Mouse (Mus musculus) megakaryocyte progenitor cell, adult 5-6 weeks (primary cell): ENCODE data around the gene Galk1. TPM values are rescaled to one million over a fixed set of nuclear protein-coding genes. Genes with fewer than 3 reads are reported as not detected.

Source experiments
- ATAC-seq: replicated peaks from 2 replicates; pipeline ENCODE4 v1.8.0; 2016; ENCODE audit warnings: mild to moderate bottlenecking, moderate TSS enrichment, inconsistent platforms; ENCODE audit not compliant: poor library complexity
- total RNA-seq, 2 experiments: library from RNA; stranded (forward) in 1 of 2; stranded (reverse) in 1 of 2; fragments of 157-497, 149-512 nt in 1 of 2; fragments of 200-1000 nt in 1 of 2; gene quantifications; 2 replicates each; pipeline versions ENCODE4 v1.2.3 to v1.2.4; 2015 to 2017

Gene Galk1
- 29.4 and 29.8 TPM in 2 replicates for total RNA-seq (2015)
- 46.5 and 52.7 TPM in 2 replicates for total RNA-seq (2017)

- ATAC-seq: peak; percentile 89
Observed at GRCm38 (mm10) chr11:116012262-116012947, at the start of gene Galk1. Gene Galk1, minus strand, starts transcription at chr11:116012719.

DNA sequence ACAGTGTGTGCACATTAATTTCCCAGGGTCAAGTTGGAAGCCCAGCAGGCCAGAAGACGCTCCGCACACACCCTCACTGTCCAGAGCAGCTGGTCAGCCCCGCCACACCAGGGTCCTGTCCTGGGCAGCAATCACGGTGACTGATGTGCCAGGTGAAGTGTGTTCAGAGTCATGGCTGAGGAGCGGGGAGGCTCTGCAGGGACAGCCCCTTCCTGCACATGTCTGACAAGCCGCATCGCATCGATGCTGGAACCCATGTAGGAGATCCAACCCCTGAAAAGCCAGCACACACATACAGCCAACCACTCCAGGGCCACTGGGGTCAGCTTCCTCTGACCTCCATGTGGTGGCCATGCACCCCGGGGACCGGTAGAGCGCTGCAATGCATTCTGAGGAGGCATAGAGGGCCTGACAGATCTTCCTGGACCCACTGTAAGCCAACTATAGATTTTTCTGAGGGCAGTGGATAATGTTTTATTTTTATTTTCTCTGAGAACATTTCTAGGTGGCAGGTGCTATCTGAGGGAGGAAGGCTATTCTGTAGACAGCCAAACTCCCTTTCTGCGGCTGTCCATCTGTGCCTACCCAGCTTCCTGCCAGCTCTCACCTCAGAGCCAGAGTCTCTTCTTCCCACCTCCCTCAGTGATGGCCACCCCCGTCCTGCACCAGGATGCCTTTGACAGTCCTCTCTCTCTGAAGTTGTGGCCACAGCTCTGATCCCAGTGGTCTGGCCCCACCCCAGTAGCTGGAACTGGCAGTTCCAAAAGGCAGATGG is 49.3 kb upstream of the Galk1 start:
- no peak for ATAC-seq

- ATAC-seq: no peak
Observed at GRCm38 (mm10) chr11:116060596-116060995, 48.1 kb upstream of the Galk1 start.

DNA sequence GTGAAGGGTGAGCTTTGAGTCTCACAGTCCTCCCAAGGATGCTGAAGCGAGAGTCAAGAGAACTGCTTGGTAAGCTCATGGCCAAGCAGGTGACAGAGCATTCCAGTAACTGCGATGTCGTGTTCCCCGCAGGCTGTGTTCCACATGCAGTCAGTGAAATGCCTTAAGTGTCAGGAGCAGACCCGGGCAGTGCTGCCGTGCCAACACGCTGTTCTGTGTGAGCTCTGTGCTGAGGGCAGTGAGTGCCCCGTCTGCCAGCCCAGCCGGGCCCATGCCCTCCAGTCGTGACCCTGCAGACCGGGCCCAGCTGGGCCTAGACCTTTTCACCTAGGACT is 47.1 kb upstream of the Galk1 start:
- no peak for ATAC-seq

GRCm38 (mm10) chr11:116058868-116059690 is 46.6 kb upstream of the Galk1 start:
- ATAC-seq: no peak

DNA sequence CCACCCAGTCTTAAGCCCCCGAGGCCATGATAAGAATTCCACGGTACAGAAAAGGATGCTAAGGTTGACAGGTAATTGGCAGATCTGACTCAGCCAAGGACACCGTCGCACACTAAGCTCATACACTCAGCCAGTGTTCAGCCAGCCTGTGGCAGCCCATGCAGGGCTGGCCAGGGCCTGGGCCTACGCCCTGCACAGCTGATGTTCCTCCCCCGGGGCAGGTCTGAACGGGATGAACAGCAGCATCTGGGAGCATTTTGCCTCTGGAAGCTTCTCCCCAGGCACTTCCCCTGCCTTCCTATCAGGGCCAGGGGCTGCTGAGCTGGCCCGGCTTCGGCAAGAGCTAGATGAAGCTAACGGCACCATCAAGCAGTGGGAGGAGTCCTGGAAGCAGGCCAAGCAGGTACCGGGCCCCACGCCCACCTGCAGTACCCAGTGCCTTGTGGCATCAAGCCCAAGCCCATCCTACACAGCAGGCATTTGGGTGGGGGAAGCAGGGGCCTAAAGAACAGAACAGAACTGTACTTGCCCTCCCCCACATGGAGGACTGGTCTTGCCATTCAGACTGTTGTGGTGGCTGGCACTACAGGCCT is 45.6 kb upstream of the Galk1 start:
- no peak for ATAC-seq

GRCm38 (mm10) chr11:116057237-116057881 is 44.8 kb upstream of the Galk1 start:
- peak; percentile 71 for ATAC-seq

GRCm38 (mm10) chr11:116055873-116056272 is 43.4 kb upstream of the Galk1 start:
- peak; percentile 30; the same call in 1 of the 2 replicates for ATAC-seq

DNA sequence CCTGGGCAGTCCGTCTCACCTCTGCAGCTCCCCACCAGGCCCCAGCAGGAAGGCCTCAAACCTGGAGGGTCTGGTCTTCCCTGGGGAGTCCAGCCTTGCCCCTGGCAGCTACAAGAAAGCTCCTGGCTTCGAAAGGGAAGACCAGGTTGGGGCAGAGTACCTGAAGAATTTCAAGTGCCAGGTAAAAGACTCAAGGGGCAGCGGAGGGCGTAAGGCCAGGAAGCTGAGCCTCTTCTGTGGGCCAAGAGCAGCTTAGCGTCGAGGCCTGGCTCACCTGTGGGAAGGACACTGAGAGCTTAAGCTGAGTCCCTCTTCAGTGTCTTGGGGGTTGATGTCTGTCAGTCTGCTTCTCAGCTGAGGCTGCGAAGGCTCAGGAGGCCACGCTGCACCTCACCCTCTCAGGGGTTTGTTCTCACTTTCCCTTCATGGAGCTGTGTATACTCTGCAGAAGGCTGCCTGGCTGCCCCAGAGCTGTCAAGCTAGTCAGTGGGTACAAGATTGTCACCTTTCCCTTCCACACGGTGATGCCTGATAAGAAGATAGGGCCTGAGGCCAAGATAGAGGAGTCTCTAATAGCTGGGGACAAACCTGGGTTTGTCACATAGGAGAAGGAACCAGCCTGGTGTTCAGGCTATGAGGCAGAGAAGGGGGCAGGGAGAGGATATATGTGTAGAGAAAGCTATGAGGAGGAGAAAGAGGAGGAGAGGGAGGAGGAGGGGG is 41.2 kb upstream of the Galk1 start:
- peak; percentile 45 for ATAC-seq

- no peak for ATAC-seq
Observed at GRCm38 (mm10) chr11:116050196-116050595, 37.7 kb upstream of the Galk1 start.

- ATAC-seq: no peak
Observed at GRCm38 (mm10) chr11:116049610-116050009, 37.1 kb upstream of the Galk1 start.

DNA sequence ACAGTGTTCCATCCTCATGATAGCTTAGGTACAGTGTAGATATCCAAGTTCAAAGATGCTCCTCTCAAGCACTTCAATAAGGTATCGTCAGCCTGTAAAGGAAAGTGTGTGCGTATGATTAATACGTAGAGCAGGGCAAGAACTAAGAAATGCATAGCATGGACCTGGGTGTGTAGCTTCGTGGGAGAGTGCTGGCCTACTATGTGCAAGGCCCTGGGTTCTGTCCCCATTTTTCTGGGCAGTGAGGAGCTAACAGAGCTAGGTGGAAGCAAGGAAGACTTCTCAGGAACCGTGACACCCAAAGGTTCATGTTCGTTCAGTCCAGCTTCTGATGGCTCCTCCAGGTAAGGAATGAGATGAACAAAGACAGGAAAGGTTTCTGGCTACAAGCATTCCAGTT is 32.7 kb upstream of the Galk1 start:
- no peak for ATAC-seq

GRCm38 (mm10) chr11:116043286-116043685 is 30.8 kb upstream of the Galk1 start:
- ATAC-seq: no peak

DNA sequence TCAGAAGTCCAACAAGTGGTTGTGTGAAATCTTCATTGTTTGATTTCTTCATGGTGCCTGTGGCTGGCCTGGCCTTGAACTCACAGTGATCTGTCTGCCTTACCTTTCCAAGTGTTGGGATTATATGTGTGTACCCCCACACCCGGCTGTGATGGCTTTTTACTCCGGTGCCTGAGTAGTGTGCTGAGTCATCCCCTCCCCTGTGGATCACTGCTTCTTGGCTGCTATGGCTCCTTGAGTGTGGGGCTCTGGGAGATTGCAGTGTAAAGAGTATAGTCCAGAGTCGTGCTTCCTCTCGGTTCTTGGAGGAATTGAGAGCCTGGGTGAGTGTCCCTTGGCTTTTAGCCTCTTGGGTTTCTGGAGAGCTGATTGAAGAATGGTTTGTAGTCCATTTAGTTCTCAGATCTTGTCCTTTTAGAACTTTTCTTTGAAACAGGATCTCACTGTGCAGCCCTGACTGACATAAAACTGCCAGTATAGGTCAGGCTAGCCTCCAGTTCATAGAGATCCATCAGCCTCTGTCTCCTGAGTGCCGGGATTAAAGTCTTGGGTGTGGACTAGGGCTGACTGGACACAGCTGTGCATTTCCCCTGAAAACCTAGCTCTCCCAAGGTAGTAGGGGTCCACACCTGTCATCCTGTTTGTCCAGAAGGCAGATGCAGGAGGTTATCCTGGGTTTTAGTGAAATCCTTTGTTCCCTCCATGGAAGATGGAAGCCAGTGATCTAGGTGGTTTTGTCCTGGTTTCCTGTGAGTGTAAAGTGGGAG is 30.0 kb upstream of the Galk1 start:
- ATAC-seq: no peak

DNA sequence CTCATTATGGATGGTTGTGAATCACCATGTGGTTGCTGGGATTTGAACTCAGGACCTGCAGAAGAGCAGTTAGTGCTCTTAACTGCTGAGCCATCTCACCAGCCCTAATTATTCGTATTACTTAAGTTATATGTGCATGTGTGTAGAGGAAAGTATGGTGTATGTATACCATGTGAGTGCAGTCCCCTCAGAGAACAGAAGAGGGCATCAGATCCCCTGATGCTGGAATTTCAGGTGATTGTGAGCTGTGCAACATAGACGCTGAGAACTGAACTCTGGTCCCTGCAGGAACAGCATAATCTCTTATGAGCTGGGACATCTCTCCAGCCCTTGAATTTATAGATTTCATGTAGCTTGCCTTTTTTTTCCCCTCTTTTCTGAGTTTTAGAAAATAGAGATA is 29.3 kb upstream of the Galk1 start:
- ATAC-seq: no peak

- no peak for ATAC-seq
Observed at GRCm38 (mm10) chr11:116040593-116040992, 28.1 kb upstream of the Galk1 start.

- ATAC-seq: no peak
Observed at GRCm38 (mm10) chr11:116037826-116038225, 25.3 kb upstream of the Galk1 start.

DNA sequence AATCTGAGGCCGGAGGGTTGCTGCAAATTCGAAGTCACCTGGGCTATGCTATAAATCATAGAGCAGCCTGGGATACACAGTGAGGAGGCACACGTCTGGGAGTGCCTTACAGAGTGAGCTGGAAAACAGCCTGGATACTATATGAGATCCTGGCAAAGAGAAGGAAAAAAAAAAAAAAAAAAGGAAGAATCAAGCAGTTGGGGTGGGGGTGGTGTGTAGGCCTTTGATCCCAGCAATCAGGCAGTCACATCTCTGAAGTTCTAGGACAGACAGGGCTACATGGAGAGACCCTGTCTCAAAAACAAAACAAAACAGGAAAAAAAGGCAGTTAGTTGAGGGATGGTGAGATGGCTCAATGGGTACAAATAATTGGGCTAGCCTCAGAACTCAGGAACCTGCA is 24.2 kb upstream of the Galk1 start:
- ATAC-seq: no peak

- no peak for ATAC-seq
Observed at GRCm38 (mm10) chr11:116034584-116034983, 22.1 kb upstream of the Galk1 start.
